Mouse (Mus musculus) megakaryocyte, embryonic 14.5 days (primary cell): ENCODE data around the gene Zkscan17.

Experiments used
- FLI1 ChIP-seq: IDR thresholded peaks from 2 replicates; pipeline ENCODE4 v1.6.1; 2012; ENCODE audit warnings: low read length, inconsistent platforms, mixed read lengths
- GATA1 ChIP-seq: IDR thresholded peaks from 3 replicates; pipeline ENCODE4 v1.6.1; 2012; ENCODE audit warnings: mixed read lengths, low read length, inconsistent platforms, borderline replicate concordance

DNA sequence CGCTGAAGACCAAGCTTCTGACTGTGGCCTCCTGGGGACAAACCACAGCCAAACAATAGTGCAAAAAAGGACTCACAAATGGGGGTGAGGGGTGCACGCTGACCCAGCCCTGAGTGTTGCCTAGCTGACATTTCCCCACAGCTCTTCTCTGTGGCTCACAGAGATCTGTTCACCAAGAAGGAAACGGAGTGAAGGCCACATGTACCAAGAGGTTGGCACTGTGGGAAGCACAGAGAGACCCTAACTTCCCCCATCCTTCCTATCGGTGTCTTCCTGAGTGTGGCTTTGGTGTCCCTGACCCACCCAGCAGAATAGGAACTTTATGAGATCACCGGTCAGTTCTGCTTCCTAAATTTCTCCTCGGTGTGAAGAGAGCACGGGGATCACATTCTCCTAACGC, 28.0 kb upstream of the Zkscan17 start:
- TF ChIP-seq GATA1: no peak
- no peak for TF ChIP-seq FLI1
